12 mouse cellular contexts compared by ENCODE assay signal in the genomic region with DNA sequence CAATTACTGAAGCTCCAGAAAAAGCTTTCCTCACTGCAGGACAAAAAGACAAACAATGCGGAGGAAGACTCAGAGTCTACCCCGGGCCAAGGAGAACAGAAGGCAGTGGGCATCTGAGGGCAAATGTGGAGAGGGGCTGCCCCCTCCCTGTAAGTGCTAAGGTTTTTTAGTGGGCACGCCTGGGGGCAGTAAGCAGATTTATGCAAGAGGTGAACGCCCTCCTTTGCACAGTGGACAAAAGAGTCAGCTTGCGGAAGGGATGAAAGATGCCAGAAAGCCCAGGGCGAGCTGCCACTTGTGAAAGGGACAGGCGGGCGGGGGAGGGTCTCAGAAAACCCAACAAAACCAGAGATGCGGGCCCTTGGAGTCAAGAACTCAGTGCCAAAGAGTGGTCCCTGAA.
DNase-seq lines count a peak whose midpoint lies in the region; ATAC-seq and TF ChIP-seq lines count a peak whose summit lies in the region.
"Had no signal": no experiment of that assay in that cellular context is flagged by ENCODE, and none has a peak within 500 bp of the region (broad histone marks: within the 10 kb centered on the region; RNA-seq: fewer than 3 reads in every experiment).

No protein-coding gene starts in this region.

- DNase-seq in kidney, postnatal 14 days = no peak
- peak; percentile 50 to 57 for DNase-seq in cerebellum, postnatal 36 days
- DNase-seq in neural tube, embryonic 11.5 days (ENCODE audit: low spot score) = no peak
- DNase-seq in thymus, adult 2 months = no peak
- DNase-seq in heart, adult 9 months (ENCODE audit: low spot score in 2 of 2) = no peak
- no peak for DNase-seq in left cerebral cortex, postnatal 36 days (ENCODE audit: low spot score in 2 of 2)
- DNase-seq: adrenal gland, adult 2 months; gastrocnemius, postnatal 10 days; kidney, adult 2 months; right cerebral cortex, adult 18-20 months had no signal

- no peak overlapping the region for H3K4me2 ChIP-seq in kidney, embryonic 15.5 days
- no peak overlapping the region for H3K4me2 ChIP-seq in hindbrain, embryonic 12.5 days (replicated peaks)
- no peak overlapping the region for H3K4me2 ChIP-seq in neural tube, embryonic 11.5 days (ENCODE audit: low read depth)

- TF ChIP-seq CTCF in thymus, adult 2 months (IDR thresholded peaks at IDR 0.05; ENCODE audit: borderline replicate concordance, control insufficient read depth, extremely low read depth, insufficient read depth, low read length, poor library complexity) = no peak

- no peaks in the 10 kb centered on the region for H3K9me3 ChIP-seq in kidney, embryonic 15.5 days (replicated peaks)
- no peaks in the 10 kb centered on the region for H3K9me3 ChIP-seq in hindbrain, embryonic 12.5 days (replicated peaks)
- H3K9me3 ChIP-seq in neural tube, embryonic 11.5 days (ENCODE audit: control insufficient read depth, low read length) = no peaks in the 10 kb centered on the region

- 0 out of 2 replicates have a peak overlapping the region, but pooled peaks have one; percentile 45 for H3K27ac ChIP-seq in kidney, embryonic 15.5 days
- H3K27ac ChIP-seq in hindbrain, embryonic 12.5 days = 0 out of 2 replicates have a peak overlapping the region, but pooled peaks have one; percentile 45
- H3K27ac ChIP-seq in neural tube, embryonic 11.5 days (ENCODE audit: low read depth, low read length) = peak overlapping the region; percentile 14; the same call in 1 of the 2 replicates
- H3K27ac ChIP-seq in thymus, adult 2 months (ENCODE audit: control insufficient read depth, insufficient read depth, low read length) = no peak overlapping the region

- no peak overlapping the region for H3K9ac ChIP-seq in kidney, embryonic 15.5 days
- H3K9ac ChIP-seq in hindbrain, embryonic 12.5 days = no peak overlapping the region
- H3K9ac ChIP-seq in neural tube, embryonic 11.5 days (ENCODE audit: low read length) = no peak overlapping the region

- H3K27me3 ChIP-seq in kidney, embryonic 15.5 days = no peaks in the 10 kb centered on the region
- H3K27me3 ChIP-seq in hindbrain, embryonic 12.5 days = no peaks in the 10 kb centered on the region
- H3K27me3 ChIP-seq in neural tube, embryonic 11.5 days (ENCODE audit: control insufficient read depth, insufficient read depth, low read length) = no peaks in the 10 kb centered on the region
- H3K27me3 ChIP-seq in thymus, adult 2 months (ENCODE audit: control insufficient read depth, insufficient read depth, low read length) = no peaks in the 10 kb centered on the region

- intact Hi-C loops in left cerebral cortex, postnatal 36 days (cut with DNase I) = no loop called here

- no peak for ATAC-seq in kidney, embryonic 15.5 days (replicated peaks; ENCODE audit: low FRiP score)
- peak; percentile 58; the same call in 1 of the 2 replicates for ATAC-seq in hindbrain, embryonic 12.5 days (ENCODE audit: low FRiP score)
- peak; percentile 57 for ATAC-seq in neural tube, embryonic 11.5 days (ENCODE audit: insufficient read depth, low FRiP score, low TSS enrichment)

- H3K4me3 ChIP-seq in kidney, embryonic 15.5 days (replicated peaks) = no peak overlapping the region
- no peak overlapping the region for H3K4me3 ChIP-seq in hindbrain, embryonic 12.5 days
- no peak overlapping the region for H3K4me3 ChIP-seq in neural tube, embryonic 11.5 days (ENCODE audit: low read depth, low read length)
- no peak overlapping the region for H3K4me3 ChIP-seq in thymus, adult 2 months (ENCODE audit: control insufficient read depth, insufficient read depth, low read length)

- peaks cover 35% of the 10 kb centered on the region for H3K4me1 ChIP-seq in kidney, embryonic 15.5 days
- peaks cover 46% of the 10 kb centered on the region for H3K4me1 ChIP-seq in hindbrain, embryonic 12.5 days
- H3K4me1 ChIP-seq in neural tube, embryonic 11.5 days (ENCODE audit: control insufficient read depth, insufficient read depth, low read length) = peaks cover 27% of the 10 kb centered on the region
- peaks cover 31% of the 10 kb centered on the region for H3K4me1 ChIP-seq in thymus, adult 2 months (replicated peaks; ENCODE audit: control insufficient read depth, insufficient read depth, low read length)

- WGBS in kidney, embryonic 15.5 days = 51% methylated on average over 9 of the region's 9 CpGs
- WGBS in hindbrain, embryonic 12.5 days = 22% methylated on average over 9 of the region's 9 CpGs
- 46% methylated on average over 9 of the region's 9 CpGs for WGBS in neural tube, embryonic 11.5 days
- WGBS in thymus, adult 2 months = 91% methylated on average over 9 of the region's 9 CpGs

- no peak for TF ChIP-seq POLR2A in thymus, adult 2 months (IDR thresholded peaks at IDR 0.05; ENCODE audit: control insufficient read depth, extremely low read depth, insufficient read depth, low read length, poor library complexity)

- H3K36me3 ChIP-seq in kidney, embryonic 15.5 days = no peaks in the 10 kb centered on the region
- H3K36me3 ChIP-seq in hindbrain, embryonic 12.5 days = no peaks in the 10 kb centered on the region
- no peaks in the 10 kb centered on the region for H3K36me3 ChIP-seq in neural tube, embryonic 11.5 days (ENCODE audit: control insufficient read depth, insufficient read depth, low read length)
- H3K36me3 ChIP-seq in thymus, adult 2 months (ENCODE audit: control insufficient read depth, insufficient read depth, low read length) = no peaks in the 10 kb centered on the region

Comparison
In these comparisons a context has a peak if more than half of its experiments do, and no peak if none do; other contexts are left out.
1. DNase-seq: peak in cerebellum, postnatal 36 days (2 of 2); none in kidney, postnatal 14 days (single experiment), neural tube, embryonic 11.5 days (single experiment), thymus, adult 2 months (single experiment), heart, adult 9 months (0 of 2) and left cerebral cortex, postnatal 36 days (0 of 2).